Mouse (Mus musculus): ENCODE measurements around the gene Pdgfb. TPM values are rescaled to one million over a fixed set of nuclear protein-coding genes. Genes with fewer than 3 reads are reported as not detected.

The Pdgfb gene
- polyA plus RNA-seq, 1 experiment from 2014 or later = 10.0 TPM

- Histone ChIP-seq H3K4me3 (ENCODE audit: inconsistent target) (no peak overlapping the region), H3K27ac (no peak overlapping the region), H3K79me2 (ENCODE audit: inconsistent target) (no peaks in the 10 kb centered on the region), H3K36me3 (ENCODE audit: inconsistent target) (no peaks in the 10 kb centered on the region)
- WGBS (ENCODE audit: missing documents) = 80% methylated on average over 2 of the region's 2 CpGs
These were observed 32.5 kb upstream of the Pdgfb start for GRCm38 (mm10) chr15:80047242-80047641.

- no peak overlapping the region for H3K27ac ChIP-seq
- WGBS (ENCODE audit: missing documents) = 90% methylated on average over 2 of the region's 2 CpGs
- H3K79me2 ChIP-seq (ENCODE audit: inconsistent target) = no peaks in the 10 kb centered on the region
- H3K36me3 ChIP-seq (ENCODE audit: inconsistent target) = no peaks in the 10 kb centered on the region
- H3K4me3 ChIP-seq (ENCODE audit: inconsistent target) = no peak overlapping the region
These were observed 31.0 kb upstream of the Pdgfb start for GRCm38 (mm10) chr15:80045749-80046148.

GRCm38 (mm10) chr15:80044249-80044648 lies 29.5 kb upstream of the Pdgfb start:
- H3K36me3 ChIP-seq (ENCODE audit: inconsistent target) = no peaks in the 10 kb centered on the region
- WGBS (ENCODE audit: missing documents) = 77% methylated on average over 10 of the region's 10 CpGs
- H3K4me3 ChIP-seq (ENCODE audit: inconsistent target) = no peak overlapping the region
- H3K27ac ChIP-seq = no peak overlapping the region
- H3K79me2 ChIP-seq (ENCODE audit: inconsistent target) = no peaks in the 10 kb centered on the region

- no peak overlapping the region for H3K4me3 ChIP-seq (ENCODE audit: inconsistent target)
- no peaks in the 10 kb centered on the region for H3K36me3 ChIP-seq (ENCODE audit: inconsistent target)
- no peak overlapping the region for H3K27ac ChIP-seq
- 2% methylated on average over 4 of the region's 4 CpGs for WGBS (ENCODE audit: missing documents)
- no peaks in the 10 kb centered on the region for H3K79me2 ChIP-seq (ENCODE audit: inconsistent target)
These were observed 27.4 kb upstream of the Pdgfb start for GRCm38 (mm10) chr15:80042152-80042551.

GRCm38 (mm10) chr15:80038110-80038391 lies 23.3 kb upstream of the Pdgfb start:
- Histone ChIP-seq H3K27ac (peak overlapping the region; percentile 13), H3K4me3 (ENCODE audit: inconsistent target) (no peak overlapping the region), H3K79me2 (ENCODE audit: inconsistent target) (no peaks in the 10 kb centered on the region), H3K36me3 (ENCODE audit: inconsistent target) (no peaks in the 10 kb centered on the region)
- WGBS (ENCODE audit: missing documents) = 100% methylated on average over 2 of the region's 2 CpGs

- Histone ChIP-seq H3K27ac (peak overlapping the region; percentile 13), H3K36me3 (ENCODE audit: inconsistent target) (no peaks in the 10 kb centered on the region), H3K4me3 (ENCODE audit: inconsistent target) (no peak overlapping the region), H3K79me2 (ENCODE audit: inconsistent target) (no peaks in the 10 kb centered on the region)
- 53% methylated on average over 11 of the region's 11 CpGs for WGBS (ENCODE audit: missing documents)
These were observed 22.7 kb upstream of the Pdgfb start for GRCm38 (mm10) chr15:80037255-80038109.

GRCm38 (mm10) chr15:80035341-80035885 lies 20.6 kb upstream of the Pdgfb start:
- Histone ChIP-seq H3K79me2 (ENCODE audit: inconsistent target) (no peaks in the 10 kb centered on the region), H3K36me3 (ENCODE audit: inconsistent target) (no peaks in the 10 kb centered on the region), H3K27ac (peak overlapping the region; percentile 46), H3K4me3 (ENCODE audit: inconsistent target) (no peak overlapping the region)
- 90% methylated on average over 6 of the region's 6 CpGs for WGBS (ENCODE audit: missing documents)

- Histone ChIP-seq H3K79me2 (ENCODE audit: inconsistent target) (no peaks in the 10 kb centered on the region), H3K27ac (peak overlapping the region; percentile 46), H3K36me3 (ENCODE audit: inconsistent target) (no peaks in the 10 kb centered on the region), H3K4me3 (ENCODE audit: inconsistent target) (no peak overlapping the region)
These were observed 20.1 kb upstream of the Pdgfb start for GRCm38 (mm10) chr15:80034913-80035312.

- WGBS (ENCODE audit: missing documents) = 79% methylated on average over 7 of the region's 7 CpGs
- Histone ChIP-seq H3K36me3 (ENCODE audit: inconsistent target) (no peaks in the 10 kb centered on the region), H3K27ac (peak overlapping the region; percentile 46), H3K79me2 (ENCODE audit: inconsistent target) (no peaks in the 10 kb centered on the region), H3K4me3 (ENCODE audit: inconsistent target) (no peak overlapping the region)
These were observed 19.6 kb upstream of the Pdgfb start for GRCm38 (mm10) chr15:80034366-80034765.

GRCm38 (mm10) chr15:80031133-80031532 lies 16.4 kb upstream of the Pdgfb start:
- no peaks in the 10 kb centered on the region for H3K36me3 ChIP-seq (ENCODE audit: inconsistent target)
- no peak overlapping the region for H3K4me3 ChIP-seq (ENCODE audit: inconsistent target)
- 95% methylated on average over 4 of the region's 4 CpGs for WGBS (ENCODE audit: missing documents)
- no peaks in the 10 kb centered on the region for H3K79me2 ChIP-seq (ENCODE audit: inconsistent target)
- peak overlapping the region; percentile 65 for H3K27ac ChIP-seq

- 29% methylated on average over 9 of the region's 10 CpGs for WGBS (ENCODE audit: missing documents)
- H3K79me2 ChIP-seq (ENCODE audit: inconsistent target) = no peaks in the 10 kb centered on the region
- H3K4me3 ChIP-seq (ENCODE audit: inconsistent target) = no peak overlapping the region
- H3K36me3 ChIP-seq (ENCODE audit: inconsistent target) = no peaks in the 10 kb centered on the region
- H3K27ac ChIP-seq = peak overlapping the region; percentile 65
These were observed 15.6 kb upstream of the Pdgfb start for GRCm38 (mm10) chr15:80030399-80030798.

GRCm38 (mm10) chr15:80028862-80029261 lies 14.1 kb upstream of the Pdgfb start:
- H3K36me3 ChIP-seq (ENCODE audit: inconsistent target) = no peaks in the 10 kb centered on the region
- no peaks in the 10 kb centered on the region for H3K79me2 ChIP-seq (ENCODE audit: inconsistent target)
- 57% methylated on average over 5 of the region's 5 CpGs for WGBS (ENCODE audit: missing documents)
- no peak overlapping the region for H3K27ac ChIP-seq
- no peak overlapping the region for H3K4me3 ChIP-seq (ENCODE audit: inconsistent target)

GRCm38 (mm10) chr15:80026689-80027353 lies 12.0 kb upstream of the Pdgfb start:
- Histone ChIP-seq H3K79me2 (ENCODE audit: inconsistent target) (no peaks in the 10 kb centered on the region), H3K27ac (peak overlapping the region; percentile 45; the same call in 1 of the 2 replicates), H3K4me3 (ENCODE audit: inconsistent target) (no peak overlapping the region), H3K36me3 (ENCODE audit: inconsistent target) (no peaks in the 10 kb centered on the region)
- WGBS (ENCODE audit: missing documents) = 96% methylated on average over 14 of the region's 14 CpGs

GRCm38 (mm10) chr15:80026061-80026460 lies 11.3 kb upstream of the Pdgfb start:
- peak overlapping the region; percentile 45 for H3K27ac ChIP-seq
- H3K36me3 ChIP-seq (ENCODE audit: inconsistent target) = no peaks in the 10 kb centered on the region
- 90% methylated on average over 5 of the region's 5 CpGs for WGBS (ENCODE audit: missing documents)
- H3K79me2 ChIP-seq (ENCODE audit: inconsistent target) = no peaks in the 10 kb centered on the region
- H3K4me3 ChIP-seq (ENCODE audit: inconsistent target) = no peak overlapping the region

- Histone ChIP-seq H3K4me3 (ENCODE audit: inconsistent target) (no peak overlapping the region), H3K27ac (peak overlapping the region; percentile 45), H3K36me3 (ENCODE audit: inconsistent target) (no peaks in the 10 kb centered on the region), H3K79me2 (ENCODE audit: inconsistent target) (no peaks in the 10 kb centered on the region)
- 54% methylated on average over 7 of the region's 7 CpGs for WGBS (ENCODE audit: missing documents)
These were observed 10.8 kb upstream of the Pdgfb start for GRCm38 (mm10) chr15:80025615-80026014.
